Mouse (Mus musculus) hematopoietic stem cell, adult 5-6 weeks (primary cell): ENCODE measurements around the gene Pex5. TPM values are rescaled to one million over a fixed set of nuclear protein-coding genes. Genes with fewer than 3 reads are reported as not detected.

Source experiments
- ATAC-seq, 2 experiments: fragments of 125-278 bp in 1 of 2; replicated peaks in 1 of 2; 2 replicates each; pipeline ENCODE4 v1.8.0; 2016 to 2017; ENCODE audit warnings: inconsistent platforms in 2 of 2, mild to moderate bottlenecking in 2 of 2, moderate number of reproducible peaks in 2 of 2, low read depth in 1 of 2, moderate TSS enrichment in 1 of 2; ENCODE audit not compliant: low FRiP score in 2 of 2, poor library complexity in 2 of 2, severe bottlenecking in 2 of 2, insufficient read depth in 1 of 2, low TSS enrichment in 1 of 2
- total RNA-seq: library from RNA; stranded (forward); fragments of 172-1452, 232-1000 nt; gene quantifications from 2 replicates; pipeline ENCODE4 v1.2.3, GENCODE M21; 2017

The Pex5 gene
- total RNA-seq, 1 experiment from 2014 or later = 23.6 TPM

GRCm38 (mm10) chr6:124380142-124380541 lies 34.7 kb downstream of the Pex5 start:
- peak; percentile 43 to 49 for ATAC-seq

- ATAC-seq = no peak
Observed at GRCm38 (mm10) chr6:124379331-124379730, 35.5 kb downstream of the Pex5 start.

- no peak for ATAC-seq
Observed at GRCm38 (mm10) chr6:124377494-124378255, 37.2 kb downstream of the Pex5 start.

GRCm38 (mm10) chr6:124376311-124376710 lies 38.6 kb downstream of the Pex5 start:
- ATAC-seq = no peak

- ATAC-seq = peak; percentile 89 to 92
Observed at GRCm38 (mm10) chr6:124375435-124375884, 39.4 kb downstream of the Pex5 start.

GRCm38 (mm10) chr6:124374683-124375082 lies 40.2 kb downstream of the Pex5 start:
- no peak for ATAC-seq

- peak; percentile 34 to 58 for ATAC-seq
Observed at GRCm38 (mm10) chr6:124373584-124374206, 41.2 kb downstream of the Pex5 start.

GRCm38 (mm10) chr6:124364328-124364727 lies 50.5 kb downstream of the Pex5 start:
- ATAC-seq = peak in 1 of 2 experiments; percentile 59; a peak in 2 of 4 replicates

- peak; percentile 65 to 66 for ATAC-seq
Observed at GRCm38 (mm10) chr6:124360549-124360948, 54.3 kb downstream of the Pex5 start.

GRCm38 (mm10) chr6:124358953-124359352 lies 55.9 kb downstream of the Pex5 start:
- peak; percentile 20 to 48; a peak in 3 of 4 replicates for ATAC-seq

- no peak for ATAC-seq
Observed at GRCm38 (mm10) chr6:124353246-124353645, 61.6 kb downstream of the Pex5 start.

Other genes with a start within 250 kb of the Pex5 start
- gene Vmn2r27, start 183.2 kb downstream of the Pex5 start, total RNA-seq = not detected in 2 replicates
- gene Cd163, start 110.4 kb downstream of the Pex5 start, total RNA-seq = 4.2 and 4.7 TPM in 2 replicates
- 13.4 and 23.8 TPM in 2 replicates for gene Clstn3, start 49.7 kb upstream of the Pex5 start, total RNA-seq
- gene C1rl, start 78.0 kb upstream of the Pex5 start, total RNA-seq = 6.6 and 8.1 TPM in 2 replicates
- gene C1ra, start 97.3 kb upstream of the Pex5 start, total RNA-seq = 11.0 and 13.7 TPM in 2 replicates
- not detected in 2 replicates for gene C1s1, start 127.3 kb upstream of the Pex5 start, total RNA-seq
- not detected in 2 replicates for gene C1rb, start 155.2 kb upstream of the Pex5 start, total RNA-seq
- not detected in 2 replicates for gene C1s2, start 221.0 kb upstream of the Pex5 start, total RNA-seq
- 28.5 and 29.6 TPM in 2 replicates for gene Lpcat3, start 248.0 kb upstream of the Pex5 start, total RNA-seq